Mouse (Mus musculus): ENCODE data around the gene Fnbp1l.

Fnbp1l gene

GRCm38 (mm10) chr3:122520365-122520764, 99.2 kb downstream of the Fnbp1l start:
- DNase-seq, result no peak

- DNase-seq, result no peak
Observed at GRCm38 (mm10) chr3:122519082-122519481, 100.4 kb downstream of the Fnbp1l start.

GRCm38 (mm10) chr3:122518231-122518736, 101.2 kb downstream of the Fnbp1l start:
- DNase-seq, result no peak

GRCm38 (mm10) chr3:122517726-122518125, 101.8 kb downstream of the Fnbp1l start:
- DNase-seq, result no peak

- DNase-seq, result no peak
Observed at GRCm38 (mm10) chr3:122516327-122516695, 103.2 kb downstream of the Fnbp1l start.

- no peak for DNase-seq
Observed at GRCm38 (mm10) chr3:122515568-122516326, 103.8 kb downstream of the Fnbp1l start.

- DNase-seq, result no peak
Observed at GRCm38 (mm10) chr3:122512725-122513375, 106.7 kb downstream of the Fnbp1l start.

- no peak for DNase-seq
Observed at GRCm38 (mm10) chr3:122511721-122512619, 107.5 kb downstream of the Fnbp1l start.

- DNase-seq, result no peak
Observed at GRCm38 (mm10) chr3:122510932-122511331, 108.6 kb downstream of the Fnbp1l start.

GRCm38 (mm10) chr3:122510240-122510750, 109.2 kb downstream of the Fnbp1l start:
- DNase-seq, result no peak

- no peak for DNase-seq
Observed at GRCm38 (mm10) chr3:122509534-122510239, 109.8 kb downstream of the Fnbp1l start.

GRCm38 (mm10) chr3:122509084-122509483, 110.4 kb downstream of the Fnbp1l start:
- peak; percentile 24 to 29 for DNase-seq

- no peak for DNase-seq
Observed at GRCm38 (mm10) chr3:122507826-122508225, 111.7 kb downstream of the Fnbp1l start.

- no peak for DNase-seq
Observed at GRCm38 (mm10) chr3:122506343-122506916, 113.1 kb downstream of the Fnbp1l start.

GRCm38 (mm10) chr3:122500929-122501328, 118.6 kb downstream of the Fnbp1l start:
- DNase-seq, result no peak

- DNase-seq, result no peak
Observed at GRCm38 (mm10) chr3:122499647-122500046, 119.9 kb downstream of the Fnbp1l start.

- no peak for DNase-seq
Observed at GRCm38 (mm10) chr3:122498528-122498927, 121.0 kb downstream of the Fnbp1l start.

GRCm38 (mm10) chr3:122497871-122498270, 121.6 kb downstream of the Fnbp1l start:
- no peak for DNase-seq

- no peak for DNase-seq
Observed at GRCm38 (mm10) chr3:122494764-122495163, 124.8 kb downstream of the Fnbp1l start.

- no peak for DNase-seq
Observed at GRCm38 (mm10) chr3:122492872-122493615, 126.5 kb downstream of the Fnbp1l start.

- no peak for DNase-seq
Observed at GRCm38 (mm10) chr3:122492006-122492405, 127.5 kb downstream of the Fnbp1l start.

Data from thymus, postnatal 36 days (tissue).